Mouse (Mus musculus): ENCODE data around the gene Washc1.
"Not testable (repeated sequence)": the region's sequence is repeated elsewhere in the genome, so short reads cannot be mapped to it uniquely, and the experiment has no call there.

The Washc1 gene

DNA sequence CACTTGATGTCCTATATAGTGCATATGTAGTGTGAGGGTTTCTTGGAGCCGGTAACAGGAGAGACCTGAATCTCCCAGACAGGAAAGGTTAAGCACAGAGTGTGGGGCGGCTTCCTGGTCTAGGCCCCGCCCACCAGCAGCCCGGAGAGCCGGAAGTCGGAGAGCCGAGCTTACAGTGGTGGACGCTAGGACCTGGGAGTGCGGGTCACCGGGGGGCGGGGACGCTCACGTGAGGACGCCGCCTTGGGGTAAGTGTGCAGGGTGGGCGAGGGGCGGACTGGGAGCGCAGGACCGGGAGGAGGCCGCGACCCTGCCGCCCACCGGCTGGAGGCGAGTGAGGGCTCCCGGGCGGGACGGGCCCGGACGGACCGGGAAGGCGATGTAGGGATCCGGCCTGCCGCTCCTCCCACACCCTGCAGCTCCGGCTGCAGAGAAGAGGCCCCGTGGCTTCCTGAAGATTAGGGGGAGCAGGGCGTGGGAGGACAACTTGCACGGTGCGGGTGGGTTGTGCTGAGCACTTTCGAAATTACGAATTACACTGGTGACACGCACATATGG is at the start of gene Washc1:
TSS of gene Washc1 (plus strand) at position 144 of the 558 bp plus-strand sequence.
- DNase-seq (ENCODE audit: low spot score) = peak; percentile 86

DNA sequence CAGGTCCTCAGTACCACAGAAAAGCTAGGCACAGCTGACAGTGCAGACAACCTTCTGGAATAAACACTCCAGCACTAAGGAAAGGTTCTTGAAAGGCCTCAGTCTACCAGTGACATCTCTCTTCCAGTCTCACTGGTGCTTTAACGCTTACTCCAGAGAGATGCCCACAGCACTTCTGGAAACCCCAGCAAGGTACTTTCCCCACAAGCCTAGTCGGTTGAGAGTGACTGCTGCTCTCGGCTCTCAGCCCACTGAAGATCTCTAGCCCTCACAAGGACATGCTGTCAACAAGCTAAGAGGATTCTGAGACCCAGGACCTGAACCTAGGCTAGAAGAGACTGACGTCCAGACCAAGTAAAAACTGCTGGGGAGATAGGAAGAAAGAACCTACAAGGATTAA is 46.2 kb upstream of the Washc1 start:
- DNase-seq (ENCODE audit: low spot score) = no peak

DNA sequence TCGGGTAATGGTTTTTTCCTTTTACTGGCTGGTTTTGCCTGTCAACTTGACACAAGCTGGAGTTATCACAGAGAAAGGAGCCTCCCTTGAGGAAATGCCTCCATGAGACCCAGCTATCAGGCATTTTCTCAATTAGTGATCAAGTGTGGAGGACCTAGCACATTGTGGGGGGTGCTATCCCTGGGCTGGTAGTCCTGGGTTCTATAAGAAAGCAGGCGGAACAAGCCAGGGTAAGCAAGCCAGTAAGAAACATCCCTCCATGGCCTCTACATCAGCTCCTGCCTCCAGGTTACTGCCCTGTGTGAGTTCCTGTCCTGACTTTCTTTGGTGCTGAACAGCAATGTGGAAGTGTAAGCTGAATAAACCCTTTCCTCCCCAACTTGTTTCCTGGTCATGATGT is 42.3 kb upstream of the Washc1 start:
- DNase-seq (ENCODE audit: low spot score) = not testable (repeated sequence)

DNA sequence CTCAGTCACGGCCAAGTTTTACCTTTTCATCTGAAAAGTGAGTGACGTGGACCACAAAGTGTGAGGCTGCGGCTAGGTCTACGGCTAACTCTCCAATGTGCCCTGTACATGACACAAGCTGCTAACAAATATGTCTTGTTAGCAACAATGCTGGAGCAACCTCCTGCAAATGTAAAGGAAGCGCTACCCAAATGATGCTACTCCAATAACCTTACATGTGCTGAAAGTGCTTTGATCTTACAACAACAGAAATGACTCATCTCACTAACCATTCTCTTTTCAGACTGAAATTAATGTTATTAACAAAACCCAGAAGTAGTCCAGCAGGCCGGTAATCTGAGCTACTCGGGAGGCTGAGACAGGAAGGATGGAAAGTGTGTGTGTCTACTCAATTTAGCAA is 37.4 kb upstream of the Washc1 start:
- DNase-seq (ENCODE audit: low spot score) = peak; percentile 20

DNA sequence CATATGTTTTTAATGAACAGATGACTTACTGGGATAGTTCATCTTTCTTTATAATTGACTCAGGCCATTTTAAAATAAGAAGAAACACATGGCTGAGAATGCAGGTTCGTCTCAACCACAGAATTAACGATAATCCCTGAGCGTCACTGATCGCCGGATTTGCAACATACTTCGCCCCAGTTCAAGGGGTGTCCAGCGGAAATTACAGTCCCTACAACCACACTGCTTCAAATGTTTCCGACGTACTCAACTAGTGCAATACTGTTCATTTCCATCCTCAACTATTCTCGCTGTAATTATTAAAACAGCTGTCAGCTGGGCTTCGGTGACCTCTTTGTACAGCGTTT is 35.5 kb upstream of the Washc1 start:
- no peak for DNase-seq (ENCODE audit: low spot score)

DNA sequence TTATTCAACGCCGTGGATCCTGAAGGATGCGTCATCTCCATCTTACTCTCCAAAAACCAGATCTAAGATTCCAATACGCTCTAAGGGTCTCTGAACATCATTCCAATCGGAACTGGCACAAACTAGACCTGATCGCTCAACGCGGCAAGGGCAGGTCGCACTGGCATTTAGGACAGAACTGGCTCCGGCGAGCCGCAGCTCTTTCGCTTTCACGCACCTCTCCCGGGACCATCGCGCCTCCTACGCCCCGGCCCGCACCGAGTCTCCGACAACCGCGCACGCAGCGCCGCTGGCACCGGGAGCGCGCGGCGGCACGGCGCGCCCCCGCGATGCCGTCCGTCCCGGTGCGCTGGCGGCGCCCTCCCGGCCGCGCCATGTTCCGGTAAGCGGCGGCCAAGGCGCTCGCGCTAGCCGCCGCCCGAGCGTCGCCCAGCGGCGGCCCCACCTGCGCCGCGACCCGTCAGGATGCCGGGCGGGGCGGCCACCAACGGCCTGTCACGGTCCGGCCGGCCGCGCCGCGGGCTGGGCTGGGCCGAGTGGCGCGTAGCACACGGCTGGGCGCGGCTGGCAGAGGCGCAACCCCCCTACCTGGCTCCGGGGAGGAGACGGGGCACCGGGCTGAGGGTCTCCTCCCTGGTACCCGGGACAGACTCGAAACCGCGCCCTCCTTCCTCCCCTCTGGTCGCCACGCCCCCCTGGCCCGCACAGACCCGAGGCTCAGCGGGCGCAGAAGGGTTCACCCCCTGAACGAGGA is 35.0 kb upstream of the Washc1 start:
- peak; percentile 31 for DNase-seq (ENCODE audit: low spot score)

DNA sequence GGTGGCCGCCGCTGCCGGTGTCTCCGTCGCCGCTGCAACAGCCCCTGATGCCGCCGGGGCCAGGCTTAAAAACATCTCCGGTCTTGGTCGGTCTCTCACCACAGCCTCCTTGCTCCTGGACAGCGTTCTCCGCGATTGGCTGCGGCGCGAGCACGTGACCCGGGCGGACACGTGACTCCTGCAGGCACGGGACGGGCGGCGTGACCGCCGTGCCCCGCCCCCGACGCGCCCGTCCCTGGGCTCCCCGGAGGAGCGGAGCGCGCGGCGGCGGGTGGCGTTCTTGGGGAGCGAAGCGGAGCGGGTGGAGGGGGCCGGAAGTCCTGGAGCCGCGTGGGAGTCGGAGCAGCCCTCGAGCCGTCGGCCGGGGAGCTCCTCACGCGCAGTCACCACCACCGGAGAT is 34.4 kb upstream of the Washc1 start, which contains the start of gene Ankrd12:
TSS of gene Ankrd12 (minus strand) at position 156 of the 400 bp plus-strand sequence.
- DNase-seq (ENCODE audit: low spot score) = peak; percentile 95

DNA sequence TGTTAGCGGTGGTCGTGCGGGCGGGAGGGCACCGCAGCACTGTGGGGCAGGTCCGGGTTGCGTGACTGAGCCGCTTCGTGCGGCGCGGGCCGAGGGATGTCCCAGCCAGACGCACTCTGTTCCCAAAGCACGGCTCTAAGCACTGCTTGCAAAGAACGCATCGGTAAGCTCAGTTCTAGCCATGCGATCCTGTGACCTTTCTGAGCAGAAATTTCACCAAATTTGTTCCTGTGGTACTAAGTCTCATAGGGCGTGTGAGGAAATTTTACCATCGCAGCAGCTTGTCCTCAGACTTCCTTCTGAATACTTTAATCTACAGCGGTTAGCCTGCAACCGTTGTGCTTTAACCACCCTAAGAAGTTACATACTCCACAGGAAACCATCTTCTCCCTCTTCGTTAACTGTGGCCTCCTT is 33.9 kb upstream of the Washc1 start:
- no peak for DNase-seq (ENCODE audit: low spot score)

DNA sequence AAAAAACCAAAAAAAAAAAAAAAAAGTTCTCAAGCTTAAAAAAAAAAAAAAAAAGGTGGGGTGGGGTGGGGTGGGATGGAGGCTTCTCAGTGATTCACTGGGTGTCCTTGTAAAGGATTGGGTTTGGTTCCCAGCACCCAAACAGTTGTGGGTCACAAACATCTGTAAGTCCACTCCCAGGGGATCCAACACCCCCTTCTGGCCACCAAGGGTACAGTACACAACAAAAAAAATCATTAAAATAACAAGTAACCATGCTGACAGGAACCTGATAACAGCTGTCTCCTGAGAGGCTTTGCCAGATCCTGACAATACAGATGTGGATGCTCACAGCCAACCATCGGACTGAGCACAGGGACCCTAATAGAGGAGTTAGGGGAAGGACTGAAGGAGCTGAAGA is 26.9 kb upstream of the Washc1 start:
- no peak for DNase-seq (ENCODE audit: low spot score)

DNA sequence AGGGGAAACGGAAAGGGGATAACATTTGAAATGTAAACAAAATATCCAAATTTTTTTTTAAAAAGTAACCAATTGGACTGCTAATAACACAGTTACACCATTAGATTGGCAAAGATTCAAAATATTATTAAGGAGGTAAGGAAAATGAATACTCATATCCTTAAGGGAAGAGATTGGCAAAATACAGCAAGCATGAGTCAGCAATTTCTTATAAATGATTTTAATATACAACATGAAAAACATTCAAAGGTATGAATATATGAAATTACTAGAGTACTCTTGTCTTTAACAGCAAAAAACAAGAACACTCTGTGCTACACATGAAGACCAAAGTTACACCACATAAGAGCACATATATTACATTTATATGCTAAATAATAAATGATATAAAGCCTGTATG is 26.3 kb upstream of the Washc1 start:
- DNase-seq (ENCODE audit: low spot score) = no peak

DNA sequence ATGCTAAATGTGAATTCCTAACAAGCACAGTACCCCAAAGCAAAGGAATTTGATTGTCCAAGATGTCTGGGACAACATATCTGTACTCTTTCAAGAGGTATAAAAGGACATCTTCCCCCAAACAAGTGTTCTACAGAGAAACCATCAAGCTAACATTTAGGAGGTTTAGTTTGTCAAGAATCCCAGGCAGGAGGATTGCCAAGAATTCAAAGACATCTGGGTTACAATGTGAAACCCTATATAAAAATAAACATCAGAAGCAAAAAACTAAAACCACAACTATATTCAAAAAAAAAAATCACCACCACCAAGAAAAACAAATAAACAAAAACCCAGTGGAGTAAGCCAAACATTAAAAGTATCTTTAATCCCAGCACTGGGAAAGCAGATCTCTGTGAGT is 21.1 kb upstream of the Washc1 start:
- no peak for DNase-seq (ENCODE audit: low spot score)

DNA sequence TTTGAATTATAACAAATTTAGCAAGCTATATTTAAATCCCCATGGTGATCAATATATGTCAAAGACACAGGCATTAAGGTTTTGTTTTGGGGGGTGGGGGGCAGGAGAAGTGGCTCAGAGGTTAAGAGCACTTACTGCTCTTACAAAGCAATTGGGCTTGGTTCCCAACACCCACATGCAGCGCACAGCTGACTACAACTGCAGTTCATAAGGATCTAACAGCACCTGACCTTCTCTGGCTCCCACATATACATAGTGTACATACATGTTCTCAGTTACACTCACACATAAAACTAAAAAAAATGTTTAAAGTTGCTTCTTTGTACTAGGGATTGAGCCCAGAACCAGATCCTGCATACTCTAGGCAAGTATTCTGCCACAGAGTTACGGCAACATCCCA is 20.0 kb upstream of the Washc1 start:
- DNase-seq (ENCODE audit: low spot score) = no peak

DNA sequence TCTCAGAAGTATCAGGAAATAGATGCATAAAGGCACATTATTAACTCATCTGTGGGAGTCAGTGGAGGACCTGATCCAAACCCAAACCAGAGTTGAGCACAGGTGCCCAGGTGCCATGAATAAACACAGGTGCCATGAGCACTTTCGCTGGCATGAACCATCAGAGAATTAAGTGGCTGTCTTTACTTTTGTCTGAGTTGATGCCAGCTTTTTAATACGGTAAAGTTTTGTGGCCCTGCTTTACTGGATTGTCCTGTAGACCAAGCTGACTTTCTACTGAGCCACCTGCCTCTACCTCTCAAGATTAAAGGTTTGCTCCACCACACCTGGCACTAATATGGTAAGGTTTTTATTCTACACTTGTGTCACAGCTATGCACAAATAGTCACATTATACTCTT is 19.3 kb upstream of the Washc1 start:
- DNase-seq (ENCODE audit: low spot score) = no peak

DNA sequence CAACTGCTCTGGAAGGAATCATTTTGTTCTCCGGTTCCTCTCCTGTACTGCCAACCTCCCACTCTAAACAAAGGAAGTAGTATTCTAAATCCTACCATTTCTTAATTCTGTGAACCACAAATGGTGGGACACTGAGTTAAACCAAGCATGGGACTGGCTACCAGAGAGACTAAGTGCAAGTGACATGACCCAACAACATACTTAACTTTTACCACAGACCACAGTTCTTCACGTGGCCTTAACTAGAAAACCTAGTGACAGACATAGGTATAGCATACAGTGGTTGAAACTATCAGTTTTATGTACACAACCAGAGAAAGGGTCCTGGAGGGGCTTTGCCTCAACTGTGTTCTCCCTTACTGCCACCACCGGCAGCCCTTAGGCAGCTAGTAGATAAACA is 18.7 kb upstream of the Washc1 start:
- no peak for DNase-seq (ENCODE audit: low spot score)

DNA sequence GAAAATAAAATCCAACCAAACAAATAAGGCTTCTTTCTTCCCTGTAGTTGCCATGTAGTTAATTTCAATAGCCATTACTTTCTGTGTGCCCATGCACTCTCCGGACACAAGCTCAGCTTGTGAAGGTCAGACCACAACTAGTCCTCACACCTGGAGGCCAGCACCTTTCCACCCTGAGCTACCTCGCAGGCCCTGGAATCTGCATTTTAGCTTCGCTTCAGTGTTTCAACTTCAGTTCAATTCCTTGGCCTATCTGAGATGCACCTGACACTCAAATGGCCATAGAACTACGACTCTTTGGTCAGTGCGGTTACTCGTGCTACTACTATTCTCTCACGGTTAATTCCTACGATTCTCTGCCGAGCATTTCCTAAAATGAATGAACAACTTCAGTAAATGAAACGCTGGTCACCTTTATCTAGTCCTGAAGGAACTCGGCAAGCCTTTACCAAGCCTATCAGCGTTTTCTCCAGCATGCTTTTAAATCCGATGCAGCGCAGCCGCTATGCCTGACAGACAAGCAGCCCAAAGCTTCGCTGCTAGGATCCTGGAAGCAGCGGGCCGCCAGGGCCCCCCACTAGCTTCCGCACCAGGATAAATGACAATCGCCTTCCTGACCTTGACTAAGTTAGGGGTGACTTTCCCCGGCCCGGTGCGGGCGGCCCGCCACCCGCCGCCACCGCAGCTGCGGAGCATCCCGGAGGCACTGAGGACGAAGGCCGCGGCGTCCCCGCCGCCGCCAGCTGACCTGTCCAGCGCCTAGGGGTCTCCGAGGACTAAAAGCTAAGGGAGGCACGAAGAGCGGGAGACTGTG is 10.6 kb upstream of the Washc1 start:
- no peak for DNase-seq (ENCODE audit: low spot score)

DNA sequence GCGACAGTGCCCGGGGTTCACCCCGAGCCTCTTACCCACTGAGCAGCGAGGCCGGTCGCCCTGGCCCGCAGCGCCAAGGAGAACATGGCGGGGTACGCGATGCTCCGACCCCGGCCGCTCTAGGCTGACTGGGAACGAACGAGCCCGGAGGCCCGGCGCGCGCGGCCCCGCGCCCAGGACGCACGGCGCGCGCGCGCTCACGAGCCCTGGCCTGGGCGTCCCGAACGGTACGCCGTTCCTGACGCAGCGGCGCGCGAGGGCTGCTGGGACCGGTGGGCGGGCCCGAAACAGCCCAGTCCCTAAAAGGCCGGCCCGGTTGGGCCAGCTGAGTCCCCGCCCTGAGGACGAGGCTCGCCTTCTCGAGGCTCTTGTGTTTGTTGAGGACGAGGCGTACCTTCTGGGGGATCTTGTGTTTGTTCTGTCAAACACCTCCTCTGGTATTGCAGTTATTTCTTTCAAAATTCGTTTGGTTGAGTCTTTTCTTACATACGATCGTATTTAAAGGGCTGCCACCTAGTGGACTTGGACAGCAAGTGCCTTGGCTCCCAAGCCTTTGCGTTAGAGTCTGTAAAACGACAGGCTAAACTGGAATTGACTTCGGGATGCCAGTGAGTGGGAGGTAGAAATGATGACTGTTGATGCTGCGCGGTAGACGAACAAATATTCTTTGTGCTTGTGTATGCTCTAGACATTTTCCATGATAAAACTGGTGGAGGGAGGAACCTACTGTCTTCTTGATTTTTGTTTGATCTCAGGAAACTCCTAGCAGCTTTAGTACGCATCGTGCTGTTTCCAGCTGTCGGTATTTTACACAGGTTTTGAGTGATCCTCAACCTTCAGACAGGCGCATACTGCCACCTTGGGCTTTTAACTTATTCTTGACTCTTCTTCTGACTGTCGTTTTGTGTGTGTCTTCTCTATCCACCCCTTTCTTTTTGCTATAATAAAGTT is 9.7 kb upstream of the Washc1 start, which contains the start of gene Ndufv2:
TSS of gene Ndufv2 (minus strand) at position 180 of the 951 bp plus-strand sequence.
- peak; percentile 92 for DNase-seq (ENCODE audit: low spot score)

DNA sequence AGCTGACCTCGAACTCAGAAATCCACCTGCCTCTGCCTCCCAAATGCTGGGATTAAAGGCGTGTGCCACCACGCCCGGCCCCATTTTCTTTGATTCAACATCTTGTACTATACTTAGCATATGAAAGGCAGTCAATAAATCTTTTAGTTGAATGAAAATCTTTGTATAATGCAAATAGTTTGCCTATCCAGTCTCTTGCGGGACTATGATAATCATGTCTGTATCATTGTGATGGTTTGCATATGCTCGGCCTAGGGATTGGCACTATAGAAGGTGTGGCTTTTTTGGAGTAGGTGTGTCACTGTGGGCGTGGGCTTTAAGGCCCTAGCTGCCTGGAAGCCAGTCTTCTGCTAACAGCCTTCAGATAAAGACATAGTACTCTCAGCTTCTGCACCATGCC is 7.3 kb upstream of the Washc1 start:
- no peak for DNase-seq (ENCODE audit: low spot score)

DNA sequence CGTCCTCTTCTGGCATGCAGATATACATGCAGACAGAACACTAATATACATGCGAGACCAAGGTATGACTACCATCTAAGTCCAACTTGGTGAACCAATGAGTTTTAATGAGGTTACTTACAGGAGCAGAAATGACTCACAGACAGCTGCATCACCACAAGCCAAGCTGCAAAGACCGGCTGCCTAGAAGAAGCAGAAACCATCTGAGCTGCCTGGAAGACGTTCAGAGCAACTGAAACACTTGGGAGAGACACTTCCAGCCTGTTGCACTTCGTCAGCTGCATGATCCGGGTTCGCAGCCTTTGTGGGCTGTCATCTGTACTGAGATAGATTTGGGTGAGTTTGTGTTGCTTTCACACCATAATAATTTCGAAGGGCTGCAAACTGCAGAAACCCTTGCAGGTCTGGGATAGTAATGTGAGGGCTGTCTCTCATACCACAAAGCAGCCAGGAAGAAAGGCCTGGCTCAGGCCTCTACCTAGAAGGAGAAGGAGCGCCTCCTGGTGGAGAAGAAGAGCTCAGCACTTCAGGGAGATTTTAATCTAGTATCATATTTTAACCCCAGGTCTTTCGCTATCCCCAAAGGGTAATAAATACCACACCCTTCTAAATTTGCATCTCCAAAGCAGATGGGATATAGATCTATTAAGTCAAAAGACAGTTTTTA is 4.6 kb upstream of the Washc1 start:
- DNase-seq (ENCODE audit: low spot score) = peak; percentile 71

DNA sequence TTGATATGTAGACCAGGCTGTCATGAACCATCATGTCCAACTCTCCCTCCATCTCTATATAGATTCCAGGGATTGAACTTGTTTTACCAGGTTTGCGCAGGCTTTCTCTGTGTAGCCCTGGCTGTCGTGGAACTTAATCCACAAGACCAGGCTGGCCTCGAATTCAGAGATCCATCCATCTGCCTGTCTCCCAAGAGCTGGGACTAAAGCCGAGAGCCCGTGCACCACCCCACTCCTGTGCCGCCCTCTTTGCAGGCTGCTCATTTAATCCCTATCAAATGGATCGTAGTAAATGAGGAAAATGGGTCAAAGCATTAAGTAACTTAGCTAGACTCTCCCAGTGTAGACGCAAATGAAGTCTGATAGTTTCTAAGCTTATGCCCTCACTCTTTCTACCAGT is 3.9 kb upstream of the Washc1 start:
- DNase-seq (ENCODE audit: low spot score) = no peak

DNA sequence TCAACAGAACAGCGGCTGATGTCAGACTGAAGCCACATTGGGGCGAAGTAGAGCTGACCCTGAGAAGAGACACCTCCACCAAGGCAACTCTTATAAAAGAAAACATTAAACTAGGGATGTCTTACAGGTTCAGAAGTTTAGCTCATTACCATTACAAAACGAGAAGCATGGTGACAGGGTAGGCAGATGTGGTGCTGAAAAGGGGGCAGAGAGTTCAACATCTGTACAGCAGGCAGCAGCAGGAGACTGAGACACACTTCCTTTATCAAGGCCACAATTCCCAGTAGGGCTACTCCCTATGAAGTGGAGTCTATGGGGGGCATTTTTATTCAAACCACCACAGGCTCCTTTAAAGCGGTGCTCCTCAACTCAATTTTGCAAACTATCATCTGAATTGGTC is 3.1 kb upstream of the Washc1 start:
- DNase-seq (ENCODE audit: low spot score) = no peak

DNA sequence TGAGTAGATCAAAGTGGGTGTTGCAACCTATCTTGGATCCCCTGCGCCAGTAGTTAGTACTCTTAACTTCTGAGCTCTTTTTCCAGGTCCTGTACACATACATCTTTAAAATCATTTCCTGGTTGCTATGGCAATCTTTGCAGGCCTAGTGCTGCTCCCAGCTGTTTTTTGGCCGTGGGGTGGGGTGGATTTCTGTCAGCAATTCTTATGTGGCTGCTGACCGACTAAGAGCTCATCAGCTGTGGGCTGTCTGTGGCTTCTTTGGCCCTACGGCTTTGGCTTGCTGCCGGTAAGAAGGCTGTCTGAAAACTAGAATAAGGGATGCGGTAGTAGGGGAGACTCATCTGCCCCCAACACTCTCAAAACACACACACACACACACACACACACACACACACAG is 599 bp upstream of the Washc1 start:
- no peak for DNase-seq (ENCODE audit: low spot score)

Data from T-cell, adult 2 months (primary cell).